Mouse (Mus musculus): ENCODE measurements at regions not wholly inside any gene's neighbourhood (a gene's known extent, or its start where the extent isn't known, plus 50 kb on each side); places are given as distances from the start of the nearest gene placed in this dataset.
A peak's percentile ranks its signal among the peaks of the same experiment; 100 is the strongest.

GRCm38 (mm10) chr8:26824189-26824941, 152.8 kb upstream of the Zfp703 start:
- H3K36me3 ChIP-seq (ENCODE audit: control insufficient read depth, insufficient read depth, low read length, poor library complexity, severe bottlenecking): no peaks in the 10 kb centered on the region
- H3K27me3 ChIP-seq (ENCODE audit: control insufficient read depth, insufficient read depth, low read length, poor library complexity, severe bottlenecking): no peaks in the 10 kb centered on the region
- DNase-seq (ENCODE audit: low read depth, low spot score): no peak

- Histone ChIP-seq H3K36me3 (ENCODE audit: control insufficient read depth, insufficient read depth, low read length, poor library complexity, severe bottlenecking) (no peaks in the 10 kb centered on the region), H3K27me3 (ENCODE audit: control insufficient read depth, insufficient read depth, low read length, poor library complexity, severe bottlenecking) (no peaks in the 10 kb centered on the region)
- DNase-seq (ENCODE audit: low read depth, low spot score): no peak
Measured at GRCm38 (mm10) chr8:26828311-26828909, 148.7 kb upstream of the Zfp703 start.

DNA sequence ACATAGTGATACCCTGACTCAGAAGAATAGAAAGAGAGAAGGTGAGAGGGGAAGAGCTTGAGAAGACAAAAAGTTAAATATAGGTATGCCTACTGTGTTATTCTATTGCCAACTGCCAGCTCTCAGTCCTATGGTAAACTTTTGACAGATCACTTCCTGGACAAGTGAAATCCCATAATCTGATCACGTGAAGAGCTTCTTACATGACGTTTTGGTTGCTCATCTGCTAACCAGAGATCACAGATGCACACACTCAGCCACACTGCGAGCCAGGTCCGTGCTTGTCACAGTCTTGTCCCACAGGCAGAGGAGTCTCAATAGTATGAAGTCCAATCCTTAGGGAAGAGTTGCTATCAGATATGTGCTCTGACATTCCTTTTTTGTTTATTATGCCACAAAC, 147.8 kb upstream of the Zfp703 start:
- no peak for DNase-seq (ENCODE audit: low read depth, low spot score)
- no peaks in the 10 kb centered on the region for H3K27me3 ChIP-seq (ENCODE audit: control insufficient read depth, insufficient read depth, low read length, poor library complexity, severe bottlenecking)
- no peaks in the 10 kb centered on the region for H3K36me3 ChIP-seq (ENCODE audit: control insufficient read depth, insufficient read depth, low read length, poor library complexity, severe bottlenecking)

DNA sequence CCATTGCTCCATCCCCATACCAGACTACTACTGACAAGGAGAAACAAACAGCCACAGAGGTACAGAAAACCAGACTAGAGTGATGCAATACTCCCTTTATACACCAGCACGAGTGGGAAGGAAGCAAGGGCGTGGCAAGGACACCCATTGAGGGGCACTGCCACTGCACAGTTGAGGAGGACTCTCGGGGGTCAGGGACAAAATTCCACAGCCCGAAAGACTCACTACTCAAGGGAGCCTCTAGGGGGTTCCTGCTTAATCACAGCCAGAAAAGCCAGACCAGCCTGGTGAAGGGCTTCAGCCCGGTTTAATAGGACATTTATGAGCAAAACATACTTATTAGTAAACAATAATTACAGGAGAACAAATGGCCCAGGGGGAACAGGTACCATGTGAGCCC, 146.0 kb upstream of the Zfp703 start:
- Histone ChIP-seq H3K36me3 (ENCODE audit: control insufficient read depth, insufficient read depth, low read length, poor library complexity, severe bottlenecking) (no peaks in the 10 kb centered on the region), H3K27me3 (ENCODE audit: control insufficient read depth, insufficient read depth, low read length, poor library complexity, severe bottlenecking) (no peaks in the 10 kb centered on the region)
- no peak for DNase-seq (ENCODE audit: low read depth, low spot score)

- no peaks in the 10 kb centered on the region for H3K27me3 ChIP-seq (ENCODE audit: control insufficient read depth, insufficient read depth, low read length, poor library complexity, severe bottlenecking)
- no peak for DNase-seq (ENCODE audit: low read depth, low spot score)
- no peaks in the 10 kb centered on the region for H3K36me3 ChIP-seq (ENCODE audit: control insufficient read depth, insufficient read depth, low read length, poor library complexity, severe bottlenecking)
Measured at GRCm38 (mm10) chr8:26831790-26832189, 145.3 kb upstream of the Zfp703 start.

DNA sequence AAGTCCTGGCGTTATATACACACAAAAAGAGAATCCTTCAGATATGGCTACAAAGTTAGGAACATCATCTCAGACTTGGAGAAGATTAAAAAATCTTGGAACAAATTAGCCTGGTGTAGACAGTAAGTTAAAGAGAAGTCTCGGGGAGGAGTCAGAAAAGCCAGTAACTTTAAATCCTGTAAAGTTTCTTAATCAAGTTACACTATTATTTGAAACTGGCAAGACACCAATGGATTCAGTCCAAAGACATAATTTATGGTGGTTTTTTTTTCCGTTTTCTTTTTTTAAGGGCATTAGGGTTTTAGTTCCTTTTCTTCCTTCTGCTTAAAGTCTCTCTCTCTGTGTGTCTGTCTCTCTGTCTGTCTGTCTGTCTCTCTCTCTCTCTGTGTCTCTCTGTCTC, 144.6 kb upstream of the Zfp703 start:
- no peaks in the 10 kb centered on the region for H3K36me3 ChIP-seq (ENCODE audit: control insufficient read depth, insufficient read depth, low read length, poor library complexity, severe bottlenecking)
- DNase-seq (ENCODE audit: low read depth, low spot score): no peak
- no peaks in the 10 kb centered on the region for H3K27me3 ChIP-seq (ENCODE audit: control insufficient read depth, insufficient read depth, low read length, poor library complexity, severe bottlenecking)

DNA sequence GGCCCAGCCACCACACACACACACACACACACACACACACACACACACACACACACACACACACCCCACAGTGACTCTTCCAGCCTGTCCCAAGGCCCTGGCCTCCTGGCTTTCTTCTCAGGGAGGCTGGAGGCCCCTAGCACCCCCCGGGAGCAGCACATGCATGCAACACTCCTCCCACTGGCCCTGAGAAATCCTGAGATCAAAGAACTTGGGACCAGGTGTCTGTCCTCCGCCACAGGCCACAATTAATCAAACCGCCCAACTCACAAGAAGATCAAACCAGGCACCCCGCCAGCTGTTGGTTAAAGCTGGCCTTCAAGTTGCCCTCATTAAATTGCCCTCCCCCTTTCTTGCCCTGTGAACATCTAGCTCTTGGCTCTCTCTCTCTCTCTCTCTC, 143.8 kb upstream of the Zfp703 start:
- Histone ChIP-seq H3K27me3 (ENCODE audit: control insufficient read depth, insufficient read depth, low read length, poor library complexity, severe bottlenecking) (no peaks in the 10 kb centered on the region), H3K36me3 (ENCODE audit: control insufficient read depth, insufficient read depth, low read length, poor library complexity, severe bottlenecking) (no peaks in the 10 kb centered on the region)
- no peak for DNase-seq (ENCODE audit: low read depth, low spot score)

- no peak for DNase-seq (ENCODE audit: low read depth, low spot score)
- H3K27me3 ChIP-seq (ENCODE audit: control insufficient read depth, insufficient read depth, low read length, poor library complexity, severe bottlenecking): no peaks in the 10 kb centered on the region
- no peaks in the 10 kb centered on the region for H3K36me3 ChIP-seq (ENCODE audit: control insufficient read depth, insufficient read depth, low read length, poor library complexity, severe bottlenecking)
Measured at GRCm38 (mm10) chr8:26833784-26834183, 143.3 kb upstream of the Zfp703 start.

DNA sequence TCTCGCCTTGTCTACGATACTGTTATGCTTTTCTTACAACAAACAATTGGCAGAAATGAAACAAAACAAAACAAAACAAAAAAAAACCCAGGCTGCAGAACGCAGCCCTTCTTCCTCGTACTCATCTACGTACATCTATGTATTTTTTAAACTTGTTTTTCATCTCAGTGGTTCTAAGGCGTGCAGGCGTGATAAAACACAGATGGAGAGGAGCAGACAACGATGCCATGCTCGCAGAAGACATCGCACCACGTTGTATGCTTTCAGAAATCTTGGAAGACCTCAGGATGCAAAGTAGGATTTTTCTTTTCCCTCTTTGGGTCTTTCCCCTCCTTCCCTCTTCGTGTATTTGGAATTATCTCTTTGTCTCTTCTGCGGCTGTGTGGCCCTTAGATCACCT, 142.5 kb upstream of the Zfp703 start:
- no peak for DNase-seq (ENCODE audit: low read depth, low spot score)
- no peaks in the 10 kb centered on the region for H3K36me3 ChIP-seq (ENCODE audit: control insufficient read depth, insufficient read depth, low read length, poor library complexity, severe bottlenecking)
- no peaks in the 10 kb centered on the region for H3K27me3 ChIP-seq (ENCODE audit: control insufficient read depth, insufficient read depth, low read length, poor library complexity, severe bottlenecking)

GRCm38 (mm10) chr8:26835076-26835475, 142.0 kb upstream of the Zfp703 start:
- Histone ChIP-seq H3K27me3 (ENCODE audit: control insufficient read depth, insufficient read depth, low read length, poor library complexity, severe bottlenecking) (no peaks in the 10 kb centered on the region), H3K36me3 (ENCODE audit: control insufficient read depth, insufficient read depth, low read length, poor library complexity, severe bottlenecking) (no peaks in the 10 kb centered on the region)
- no peak for DNase-seq (ENCODE audit: low read depth, low spot score)

DNA sequence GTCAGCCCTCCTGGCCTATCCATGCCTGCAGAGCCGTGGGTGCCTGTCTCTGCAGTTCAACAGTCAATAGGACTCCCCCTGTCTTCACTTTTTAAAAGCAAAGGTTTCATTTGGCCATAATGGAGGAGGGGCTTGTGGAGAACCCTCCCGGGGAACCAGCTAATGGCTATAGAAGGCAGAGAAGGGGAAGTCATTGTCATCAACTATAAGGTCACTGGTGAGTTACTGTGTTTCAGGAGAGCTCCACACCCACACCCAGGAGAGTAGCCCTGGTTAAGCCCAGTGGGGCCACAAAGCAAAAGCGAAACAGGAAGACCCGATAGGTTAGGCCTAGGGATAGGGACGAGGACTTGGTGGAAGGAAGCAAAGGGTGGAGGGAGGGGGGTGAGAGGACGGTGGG, 141.5 kb upstream of the Zfp703 start:
- Histone ChIP-seq H3K36me3 (ENCODE audit: control insufficient read depth, insufficient read depth, low read length, poor library complexity, severe bottlenecking) (no peaks in the 10 kb centered on the region), H3K27me3 (ENCODE audit: control insufficient read depth, insufficient read depth, low read length, poor library complexity, severe bottlenecking) (no peaks in the 10 kb centered on the region)
- DNase-seq (ENCODE audit: low read depth, low spot score): peak; percentile 55

- no peak for DNase-seq (ENCODE audit: low read depth, low spot score)
- Histone ChIP-seq H3K27me3 (ENCODE audit: control insufficient read depth, insufficient read depth, low read length, poor library complexity, severe bottlenecking) (no peaks in the 10 kb centered on the region), H3K36me3 (ENCODE audit: control insufficient read depth, insufficient read depth, low read length, poor library complexity, severe bottlenecking) (no peaks in the 10 kb centered on the region)
Measured at GRCm38 (mm10) chr8:26836552-26836951, 140.6 kb upstream of the Zfp703 start.

DNA sequence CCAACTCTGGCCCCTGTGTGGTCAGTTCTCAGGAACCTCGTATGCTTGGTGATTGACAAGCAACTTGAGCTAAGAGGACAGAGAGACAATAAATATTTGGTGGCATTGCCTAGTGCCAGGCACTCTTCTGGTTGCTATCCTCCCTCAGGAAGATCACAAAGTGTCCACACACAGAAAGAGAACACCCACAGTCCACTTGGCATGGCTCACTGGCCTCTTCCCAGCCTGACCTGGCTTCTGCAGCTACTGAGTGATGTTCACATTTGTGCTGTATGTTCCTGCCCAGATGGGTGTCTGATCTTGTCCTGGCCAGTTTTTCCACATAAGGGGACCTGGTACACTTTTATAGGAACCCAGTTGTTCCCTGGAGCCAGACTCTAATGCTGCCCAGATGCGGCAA, 136.8 kb upstream of the Zfp703 start:
- H3K36me3 ChIP-seq (ENCODE audit: control insufficient read depth, insufficient read depth, low read length, poor library complexity, severe bottlenecking): no peaks in the 10 kb centered on the region
- no peaks in the 10 kb centered on the region for H3K27me3 ChIP-seq (ENCODE audit: control insufficient read depth, insufficient read depth, low read length, poor library complexity, severe bottlenecking)
- DNase-seq (ENCODE audit: low read depth, low spot score): no peak

GRCm38 (mm10) chr8:26840745-26841680, 136.1 kb upstream of the Zfp703 start:
- no peaks in the 10 kb centered on the region for H3K36me3 ChIP-seq (ENCODE audit: control insufficient read depth, insufficient read depth, low read length, poor library complexity, severe bottlenecking)
- H3K27me3 ChIP-seq (ENCODE audit: control insufficient read depth, insufficient read depth, low read length, poor library complexity, severe bottlenecking): no peaks in the 10 kb centered on the region
- DNase-seq (ENCODE audit: low read depth, low spot score): no peak

- no peak for DNase-seq (ENCODE audit: low read depth, low spot score)
- Histone ChIP-seq H3K27me3 (ENCODE audit: control insufficient read depth, insufficient read depth, low read length, poor library complexity, severe bottlenecking) (no peaks in the 10 kb centered on the region), H3K36me3 (ENCODE audit: control insufficient read depth, insufficient read depth, low read length, poor library complexity, severe bottlenecking) (no peaks in the 10 kb centered on the region)
Measured at GRCm38 (mm10) chr8:26843714-26844113, 133.4 kb upstream of the Zfp703 start.
